Mouse (Mus musculus): ENCODE measurements at regions not wholly inside any gene's neighbourhood (a gene's known extent, or its start where the extent isn't known, plus 50 kb on each side); places are given as distances from the start of the nearest gene placed in this dataset.
A peak's percentile ranks its signal among the peaks of the same experiment; 100 is the strongest.

GRCm38 (mm10) chr13:35212276-35212675 is 185.4 kb upstream of the Eci2 start:
- peak; percentile 14 for DNase-seq (ENCODE audit: low read depth, low spot score)

GRCm38 (mm10) chr13:35214219-35214618 is 187.3 kb upstream of the Eci2 start:
- DNase-seq (ENCODE audit: low read depth, low spot score) = no peak

- no peak for DNase-seq (ENCODE audit: low read depth, low spot score)
These were observed 199.4 kb upstream of the Eci2 start for GRCm38 (mm10) chr13:35226142-35226829.

GRCm38 (mm10) chr13:35226944-35227343 is 200.0 kb upstream of the Eci2 start:
- DNase-seq (ENCODE audit: low read depth, low spot score) = no peak

- DNase-seq (ENCODE audit: low read depth, low spot score) = no peak
These were observed 202.7 kb upstream of the Eci2 start for GRCm38 (mm10) chr13:35229601-35230000.

- no peak for DNase-seq (ENCODE audit: low read depth, low spot score)
These were observed 206.7 kb upstream of the Eci2 start for GRCm38 (mm10) chr13:35233636-35234035.

GRCm38 (mm10) chr13:35241443-35241842 is 214.5 kb upstream of the Eci2 start:
- no peak for DNase-seq (ENCODE audit: low read depth, low spot score)

- no peak for DNase-seq (ENCODE audit: low read depth, low spot score)
These were observed 217.1 kb upstream of the Eci2 start for GRCm38 (mm10) chr13:35243946-35244345.

GRCm38 (mm10) chr13:35257386-35257785 is 230.5 kb upstream of the Eci2 start:
- DNase-seq (ENCODE audit: low read depth, low spot score) = no peak

- no peak for DNase-seq (ENCODE audit: low read depth, low spot score)
These were observed 231.8 kb upstream of the Eci2 start for GRCm38 (mm10) chr13:35258720-35259119.

- no peak for DNase-seq (ENCODE audit: low read depth, low spot score)
These were observed 257.1 kb upstream of the Eci2 start for GRCm38 (mm10) chr13:35283959-35284358.

GRCm38 (mm10) chr13:35302088-35302487 is 275.2 kb upstream of the Eci2 start:
- DNase-seq (ENCODE audit: low read depth, low spot score) = no peak

GRCm38 (mm10) chr13:35316772-35317171 is 289.9 kb upstream of the Eci2 start:
- no peak for DNase-seq (ENCODE audit: low read depth, low spot score)

- no peak for DNase-seq (ENCODE audit: low read depth, low spot score)
These were observed 299.9 kb upstream of the Eci2 start for GRCm38 (mm10) chr13:35326682-35327242.

- DNase-seq (ENCODE audit: low read depth, low spot score) = no peak
These were observed 301.4 kb upstream of the Eci2 start for GRCm38 (mm10) chr13:35328320-35328719.

- DNase-seq (ENCODE audit: low read depth, low spot score) = no peak
These were observed 304.0 kb upstream of the Eci2 start for GRCm38 (mm10) chr13:35330926-35331325.

- DNase-seq (ENCODE audit: low read depth, low spot score) = no peak
These were observed 314.0 kb upstream of the Cdyl start for GRCm38 (mm10) chr13:35345507-35346129.

GRCm38 (mm10) chr13:35348283-35348682 is 311.4 kb upstream of the Cdyl start:
- DNase-seq (ENCODE audit: low read depth, low spot score) = no peak

GRCm38 (mm10) chr13:35359345-35359744 is 300.3 kb upstream of the Cdyl start:
- DNase-seq (ENCODE audit: low read depth, low spot score) = no peak

- no peak for DNase-seq (ENCODE audit: low read depth, low spot score)
These were observed 282.1 kb upstream of the Cdyl start for GRCm38 (mm10) chr13:35377487-35377886.

- no peak for DNase-seq (ENCODE audit: low read depth, low spot score)
These were observed 280.1 kb upstream of the Cdyl start for GRCm38 (mm10) chr13:35379500-35379899.

- DNase-seq (ENCODE audit: low read depth, low spot score) = no peak
These were observed 279.2 kb upstream of the Cdyl start for GRCm38 (mm10) chr13:35380224-35381009.
